Mouse (Mus musculus): ENCODE results near the gene Slc35d1.
"Not testable (repeated sequence)": the region's sequence is repeated elsewhere in the genome, so short reads cannot be mapped to it uniquely, and the experiment has no call there.

The Slc35d1 gene

DNA sequence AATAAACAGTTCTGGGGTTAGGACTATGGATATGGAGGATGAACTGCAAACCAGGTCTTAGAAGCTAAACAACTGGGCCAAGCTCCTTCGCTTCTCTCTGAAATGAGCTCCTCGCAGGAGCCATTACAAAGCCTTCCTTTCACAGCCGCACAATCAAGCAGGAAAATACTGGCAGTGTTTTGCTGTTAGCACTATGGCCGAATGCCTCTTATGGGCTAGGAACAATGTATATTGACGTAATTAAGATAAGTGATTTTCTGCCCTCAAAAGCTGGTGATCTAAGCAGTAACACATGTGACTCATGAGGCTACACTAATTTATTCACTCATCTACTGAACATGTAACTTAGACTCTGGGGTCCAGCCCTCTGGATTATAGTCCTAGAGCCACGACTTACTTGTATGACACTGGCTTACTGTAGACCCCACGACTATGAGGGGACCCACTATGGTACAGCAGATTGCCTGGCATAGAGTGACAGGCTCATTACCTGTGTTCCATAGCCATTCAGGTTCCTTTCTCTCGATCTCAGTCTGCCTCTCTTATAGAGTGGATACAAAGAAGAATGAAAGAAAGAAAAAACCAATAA lies 34.6 kb downstream of the Slc35d1 start:
- DNase-seq = no peak

DNA sequence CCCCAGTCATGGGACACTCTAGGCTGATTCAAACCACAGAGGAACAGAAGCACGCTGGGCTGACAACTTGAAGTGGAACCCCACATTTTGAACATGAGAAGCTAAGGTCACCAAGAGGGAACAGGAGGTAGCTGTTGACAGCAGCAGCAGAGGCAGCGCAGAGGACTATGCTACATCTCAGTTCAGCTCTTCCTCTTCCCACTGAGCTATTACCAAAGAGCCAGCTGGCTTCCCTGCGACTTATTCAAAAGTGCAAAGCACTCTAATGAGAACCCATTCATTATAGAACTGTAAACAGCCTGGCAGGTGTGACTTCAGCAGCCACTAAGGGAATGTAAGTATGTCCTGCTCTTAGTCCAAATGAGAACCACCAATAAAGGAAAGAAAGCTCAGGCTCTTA lies 35.4 kb downstream of the Slc35d1 start:
- DNase-seq = no peak

DNA sequence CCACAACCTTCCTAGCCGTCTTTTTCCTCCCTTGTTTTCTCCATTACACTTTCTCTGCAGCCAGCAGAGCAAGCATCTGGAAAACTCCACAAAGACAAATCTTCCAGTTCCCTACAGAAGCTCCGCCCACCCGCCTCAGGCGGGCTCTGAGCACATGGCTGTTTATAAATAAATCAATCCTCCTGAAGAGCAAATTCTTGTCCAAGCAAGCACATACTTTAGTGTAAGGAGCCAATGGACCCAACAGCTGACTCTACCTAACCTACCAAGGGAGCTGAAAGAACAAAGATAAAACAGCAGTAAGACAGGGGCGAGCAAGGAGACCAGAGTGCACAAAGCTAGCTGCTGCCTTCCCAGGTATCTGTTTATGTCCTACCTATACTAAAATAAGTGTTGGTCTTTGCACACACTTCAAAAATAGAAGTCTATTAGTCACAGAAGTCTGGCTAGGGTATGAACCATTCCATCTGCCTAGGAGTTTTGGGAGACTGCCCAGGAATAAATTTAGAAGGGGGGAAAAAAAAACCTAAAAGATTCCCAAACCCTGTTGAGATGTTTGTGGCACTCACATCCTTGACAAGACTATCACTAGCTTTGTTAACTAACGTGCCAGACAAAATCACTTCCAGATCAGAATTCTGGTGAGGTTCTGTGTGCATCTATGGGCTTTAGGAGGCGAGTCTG lies 36.2 kb downstream of the Slc35d1 start:
- DNase-seq = no peak

DNA sequence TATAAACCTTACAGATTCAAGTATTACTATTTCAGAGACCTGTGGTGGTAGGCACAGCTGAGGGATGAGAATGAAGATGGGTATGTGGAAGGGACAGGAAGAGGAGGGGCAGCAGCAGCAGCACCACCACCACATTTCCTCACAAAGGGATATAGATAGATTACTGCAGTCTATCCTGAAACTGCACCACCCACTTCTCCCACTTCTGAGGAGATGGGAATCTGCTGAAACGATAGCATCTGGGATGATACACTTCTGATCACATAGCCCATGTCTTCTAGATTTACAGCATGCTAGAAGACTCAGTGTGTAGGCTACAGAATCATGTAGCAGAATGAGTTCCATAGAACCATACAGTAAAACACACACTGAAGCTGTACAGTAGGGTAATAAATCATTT lies 37.3 kb downstream of the Slc35d1 start:
- DNase-seq = no peak

DNA sequence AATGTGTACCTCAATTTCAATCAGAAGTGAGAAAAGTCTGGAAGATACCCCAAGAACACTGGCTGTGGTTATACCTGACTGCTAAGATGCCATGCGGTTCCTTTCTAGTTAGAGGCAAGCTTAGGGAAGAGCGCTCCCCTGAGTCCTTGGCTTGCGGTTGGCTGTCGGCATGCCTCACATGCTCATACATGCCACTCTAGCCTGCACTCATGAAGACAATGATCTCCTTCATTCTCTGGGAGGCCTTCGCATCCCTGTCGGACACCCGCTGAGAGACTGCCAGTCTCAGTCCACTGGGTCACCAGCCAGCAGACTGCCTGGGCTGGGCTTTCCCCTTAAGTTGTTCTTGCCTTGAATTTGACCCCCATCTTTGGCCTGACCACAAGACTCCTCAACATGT lies 41.0 kb downstream of the Slc35d1 start:
- DNase-seq = no peak

DNA sequence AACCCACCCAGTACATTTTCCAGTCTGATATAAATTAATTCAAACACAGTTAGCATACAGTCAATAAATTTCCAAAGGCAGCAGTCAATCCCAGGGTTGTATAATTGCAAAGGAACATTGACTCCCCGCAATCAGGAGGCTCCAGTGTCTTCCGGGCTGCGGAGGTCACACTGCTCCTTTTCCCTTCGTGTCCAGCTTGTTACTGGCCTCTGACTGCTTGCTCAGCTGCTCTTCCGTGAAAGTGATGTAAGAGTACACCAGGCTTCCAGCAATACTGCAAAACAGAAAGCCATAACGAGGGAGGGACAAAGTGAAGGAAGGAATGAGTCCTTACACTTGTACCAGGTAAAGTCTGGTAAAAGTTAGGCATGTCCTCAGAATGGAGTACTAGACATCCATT lies 41.5 kb downstream of the Slc35d1 start:
- DNase-seq = no peak

DNA sequence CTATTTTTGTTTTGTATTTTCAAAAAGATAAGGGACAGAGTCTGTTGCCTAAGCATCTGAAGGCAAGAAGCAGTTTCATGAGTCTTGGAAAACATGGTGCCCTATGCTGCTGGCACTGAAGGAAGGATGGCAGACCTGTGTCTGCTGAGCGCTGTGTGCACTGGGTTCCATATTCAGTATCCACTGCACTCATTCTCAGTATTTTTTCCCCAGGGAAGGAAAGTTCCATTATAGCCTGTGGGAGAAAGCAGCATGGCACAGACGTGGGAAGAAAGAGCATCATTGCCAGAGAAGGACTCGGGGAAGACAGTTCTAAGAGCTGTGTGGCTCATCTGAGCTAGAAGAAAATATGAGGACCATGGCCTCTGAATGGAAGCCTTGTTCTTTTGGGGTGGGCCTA lies 43.7 kb downstream of the Slc35d1 start:
- no peak for DNase-seq

DNA sequence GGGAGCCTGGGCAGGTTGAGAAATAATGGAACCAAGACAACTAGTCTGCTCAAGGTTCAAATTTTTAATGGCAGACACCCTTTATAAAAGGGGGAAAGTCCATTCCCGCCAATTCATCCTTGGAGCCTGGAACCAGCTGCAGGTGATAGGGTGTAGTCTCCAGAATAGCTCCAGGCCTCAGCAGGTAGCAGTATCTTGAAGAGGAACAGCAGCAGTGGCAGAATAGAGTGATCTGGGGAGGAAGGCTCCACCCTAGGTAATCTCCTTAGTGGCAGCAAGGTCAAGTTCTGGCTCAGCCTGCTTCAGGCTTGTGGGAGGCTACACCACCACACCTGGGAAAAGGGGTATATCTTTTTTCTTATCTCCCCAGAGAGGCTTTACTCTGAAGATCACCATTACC lies 48.8 kb downstream of the Slc35d1 start:
- DNase-seq = not testable (repeated sequence)

DNA sequence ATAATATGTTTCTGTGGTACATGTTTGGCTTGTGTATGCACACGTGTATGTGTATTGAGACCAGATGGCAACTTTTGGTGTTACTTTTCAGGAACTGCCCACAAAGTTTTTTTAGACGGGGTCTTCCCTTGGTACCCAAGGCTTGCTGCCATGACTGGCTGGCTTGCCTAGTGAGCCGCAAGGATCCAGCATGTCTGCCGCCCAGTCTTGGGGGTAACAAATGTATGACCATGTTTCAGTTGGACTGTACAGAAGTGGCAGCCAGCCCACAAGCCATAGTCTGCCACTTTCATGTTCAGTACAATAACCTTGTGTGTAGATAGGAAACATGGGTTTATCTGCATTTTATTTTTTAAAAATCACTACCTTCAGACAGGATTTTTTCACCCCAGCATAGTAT lies 56.2 kb downstream of the Slc35d1 start:
- DNase-seq = no peak

DNA sequence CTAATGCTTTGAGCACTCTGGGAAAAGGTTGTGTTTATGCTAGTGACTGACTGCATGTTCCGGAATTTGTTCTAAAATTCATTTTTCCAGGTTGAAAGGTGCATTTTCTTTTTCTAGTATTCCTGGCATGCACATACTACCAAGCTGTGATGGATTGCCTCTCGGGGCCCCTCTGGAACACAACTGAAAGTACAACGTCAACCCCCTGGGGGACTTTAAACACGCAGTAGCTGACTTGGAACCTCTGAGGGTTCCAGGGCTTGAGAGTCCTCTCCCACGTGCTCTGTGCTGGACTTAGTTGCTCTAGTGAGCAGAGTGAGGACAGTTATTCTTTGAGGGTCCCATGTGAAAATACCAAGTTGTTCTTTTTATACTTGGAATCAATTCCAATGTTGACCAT lies 63.0 kb downstream of the Slc35d1 start:
- DNase-seq = no peak

DNA sequence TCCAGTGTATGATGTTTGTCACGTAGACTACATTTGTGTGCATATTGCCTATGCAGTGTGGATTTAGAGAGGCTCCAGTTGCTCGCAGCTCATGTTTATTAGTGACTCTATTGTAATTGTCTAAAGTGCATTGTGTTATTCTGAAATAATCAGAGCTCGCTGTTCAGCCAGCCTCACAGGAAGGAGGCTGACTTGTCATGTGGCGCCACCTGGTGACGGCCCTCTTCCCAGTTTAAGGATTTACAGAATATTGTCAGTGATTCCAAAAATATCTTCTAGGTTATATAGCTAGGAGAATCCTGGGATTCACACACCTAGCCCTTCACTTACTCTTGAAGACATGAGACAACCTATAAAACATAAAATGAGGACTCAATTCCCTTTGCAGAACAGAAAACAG lies 68.6 kb downstream of the Slc35d1 start:
- DNase-seq = peak; percentile 56

DNA sequence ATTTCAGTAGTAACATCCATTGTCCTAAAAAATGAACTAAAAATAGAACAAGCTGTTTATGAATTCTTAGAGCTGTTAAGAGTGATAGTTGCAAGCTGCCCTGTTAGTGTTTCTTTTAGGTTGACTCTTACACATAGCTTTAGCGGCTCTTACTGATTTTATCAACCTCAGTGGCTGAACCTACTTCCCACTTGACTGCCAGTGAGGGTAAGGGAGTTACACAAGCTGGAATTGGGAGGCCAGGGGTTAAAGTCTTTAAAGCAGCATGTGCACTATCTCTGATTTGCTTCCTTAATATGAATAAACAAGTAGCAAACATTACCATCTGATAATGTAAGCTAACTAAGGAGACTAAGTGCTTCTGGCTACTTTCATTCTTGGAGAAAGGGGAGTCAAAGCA lies 78.0 kb downstream of the Slc35d1 start:
- no peak for DNase-seq

DNA sequence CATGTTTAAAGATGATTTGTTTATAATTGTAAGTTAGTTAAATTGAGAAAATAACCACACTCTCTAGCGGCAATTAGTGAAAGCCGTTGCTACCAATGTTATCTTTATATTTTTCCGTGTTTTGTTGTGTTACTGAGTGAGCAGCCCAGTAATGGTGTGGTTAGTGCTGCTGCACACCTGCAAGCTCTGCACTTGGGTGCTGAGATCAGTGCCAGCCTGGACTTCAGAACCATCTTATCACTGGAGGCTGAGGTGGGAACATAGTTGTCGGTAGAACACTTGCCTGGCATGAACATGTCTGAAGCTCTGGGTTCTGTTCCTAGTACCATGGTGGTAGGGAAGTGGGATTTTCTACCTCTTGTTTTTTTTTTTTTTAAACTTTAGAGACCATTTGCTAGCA lies 88.4 kb downstream of the Slc35d1 start:
- no peak for DNase-seq

DNA sequence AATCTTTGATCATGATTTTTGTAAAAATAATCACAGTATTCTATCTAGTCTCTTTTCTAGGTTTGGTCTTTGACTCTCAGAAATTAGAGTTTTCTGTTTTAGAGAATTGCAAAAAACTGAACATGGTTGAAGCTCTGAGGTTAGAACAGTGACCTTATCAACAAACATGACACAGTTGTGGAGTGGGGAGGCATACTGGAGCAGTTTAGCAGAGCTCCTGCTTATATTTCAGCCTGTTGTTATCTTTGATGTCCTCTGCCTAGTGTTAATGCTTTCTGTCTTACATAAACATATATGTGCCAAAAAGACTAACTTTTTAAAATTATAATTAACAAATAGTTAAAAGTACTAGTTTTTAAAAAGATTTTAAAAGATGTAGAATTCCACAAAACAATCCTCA lies 91.4 kb downstream of the Slc35d1 start:
- no peak for DNase-seq

DNA sequence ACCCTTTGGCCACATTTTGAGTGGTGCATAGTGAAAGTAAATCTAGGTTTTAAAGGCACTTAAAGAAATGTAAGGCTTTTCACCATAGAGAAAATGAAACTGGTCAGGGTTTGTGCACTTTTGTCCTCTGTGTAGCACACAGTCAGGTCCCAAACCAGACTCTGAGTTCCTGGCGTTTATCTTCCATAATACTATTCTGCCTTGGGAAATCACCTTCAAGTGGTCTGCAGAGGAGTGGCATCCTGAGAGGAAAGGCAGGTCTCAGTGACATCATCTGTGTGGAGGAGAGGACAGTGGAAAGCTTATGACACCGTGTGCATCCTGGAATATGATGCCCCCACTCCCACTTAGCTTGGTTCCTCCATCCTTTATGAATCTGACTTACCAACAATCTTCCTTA lies 91.9 kb downstream of the Slc35d1 start:
- DNase-seq = no peak

DNA sequence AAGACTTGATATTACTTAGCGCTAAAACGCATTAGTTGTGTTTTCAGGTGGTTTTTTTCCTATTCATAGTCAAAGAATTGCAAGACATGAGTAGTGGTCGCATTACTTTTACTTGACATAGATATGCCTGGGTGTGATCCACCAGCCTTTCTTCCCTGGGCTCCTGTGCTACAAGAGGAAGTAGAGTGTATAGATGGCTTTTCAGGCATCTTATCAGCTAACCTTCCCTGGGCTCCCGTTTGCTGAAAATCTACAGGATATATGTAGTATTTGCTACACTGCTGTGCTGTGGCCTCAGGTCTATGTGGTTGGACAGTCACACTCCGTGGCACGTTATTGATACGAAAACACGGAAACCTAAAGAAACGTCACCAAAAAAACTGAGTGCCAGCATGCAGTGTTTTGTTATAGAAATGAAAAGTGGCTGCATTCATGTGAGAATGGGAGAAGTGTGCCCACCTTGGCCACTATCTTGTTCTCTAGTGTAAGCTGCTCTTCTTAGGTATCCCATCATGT lies 94.0 kb downstream of the Slc35d1 start:
- DNase-seq = no peak

Data from cerebellum, adult 9-11 months (tissue).